ENCODE assay signal across 25 mouse cellular contexts in genomic region chr2:108854399-108854798, GRCm38 (mm10).
DNase-seq lines count a peak whose midpoint lies in the region; ATAC-seq and TF ChIP-seq lines count a peak whose summit lies in the region.
"Had no signal": no experiment of that assay in that cellular context is flagged by ENCODE, and none has a peak within 500 bp of the region (broad histone marks: within the 10 kb centered on the region; RNA-seq: fewer than 3 reads in every experiment).

No protein-coding gene starts in this region.

- no peaks in the 10 kb centered on the region for H3K27me3 ChIP-seq in neural tube, embryonic 12.5 days (replicated peaks)
- no peaks in the 10 kb centered on the region for H3K27me3 ChIP-seq in neural tube, embryonic 15.5 days (replicated peaks)
- no peaks in the 10 kb centered on the region for H3K27me3 ChIP-seq in forebrain, postnatal 0 days (ENCODE audit: insufficient read depth, low read length)
- H3K27me3 ChIP-seq: embryonic facial prominence, embryonic 12.5 days; heart, embryonic 15.5 days; intestine, embryonic 15.5 days; midbrain, embryonic 12.5 days had no signal

- no peak overlapping the region for H3K9ac ChIP-seq in neural tube, embryonic 12.5 days
- H3K9ac ChIP-seq in neural tube, embryonic 15.5 days (replicated peaks) = no peak overlapping the region
- H3K9ac ChIP-seq in forebrain, postnatal 0 days = no peak overlapping the region
- H3K9ac ChIP-seq: embryonic facial prominence, embryonic 12.5 days; heart, embryonic 15.5 days; intestine, embryonic 15.5 days; midbrain, embryonic 12.5 days had no signal

- intact Hi-C loops in gastrocnemius, postnatal 14 days (cut with DNase I; ENCODE audit: low total_unique reads) = no loop called here

- 6% methylated on average over 2 of the region's 2 CpGs for WGBS in neural tube, embryonic 12.5 days
- WGBS in neural tube, embryonic 15.5 days = 9% methylated on average over 2 of the region's 2 CpGs
- 16% methylated on average over 2 of the region's 2 CpGs for WGBS in forebrain, postnatal 0 days

- ATAC-seq in neural tube, embryonic 12.5 days (ENCODE audit: low FRiP score, low read depth) = peak; percentile 60; the same call in 1 of the 2 replicates
- ATAC-seq in neural tube, embryonic 15.5 days (ENCODE audit: low FRiP score) = no peak
- peak; percentile 55; the same call in 1 of the 2 replicates for ATAC-seq in forebrain, postnatal 0 days
- ATAC-seq: intestine, embryonic 15.5 days had no signal

- peak overlapping the region; percentile 65 for H3K27ac ChIP-seq in layer of hippocampus, adult 2 months
- H3K27ac ChIP-seq in neural tube, embryonic 12.5 days = no peak overlapping the region
- no peak overlapping the region for H3K27ac ChIP-seq in neural tube, embryonic 15.5 days (replicated peaks)
- no peak overlapping the region for H3K27ac ChIP-seq in forebrain, postnatal 0 days (ENCODE audit: low read depth, low read length)
- H3K27ac ChIP-seq: embryonic facial prominence, embryonic 12.5 days; heart, embryonic 15.5 days; intestine, embryonic 15.5 days; limb, embryonic 10.5 days; macrophage; midbrain, embryonic 12.5 days had no signal

- DNase-seq in layer of hippocampus, adult 2 months (ENCODE audit: low spot score in 2 of 2) = peak; percentile 12 to 18
- DNase-seq in layer of hippocampus, adult 8-10 months (ENCODE audit: low spot score in 2 of 2) = no peak
- peak; percentile 24 for DNase-seq in forebrain, postnatal 0 days
- peak; percentile 4 for DNase-seq in retina, postnatal 1 day
- DNase-seq in gastrocnemius, postnatal 14 days = no peak
- DNase-seq in heart, adult 18-20 months = no peak
- DNase-seq: adrenal gland, postnatal 10 days; B cell, adult 2 months; cerebellum, adult 11 months; gastrocnemius, postnatal 25 days; heart, postnatal 4 days; kidney, adult 9 months; kidney, postnatal 36 days; lung, adult 18-20 months; thymus, postnatal 36 days had no signal

- no peak for TF ChIP-seq CTCF in layer of hippocampus, adult 2 months (conservative IDR thresholded peaks at IDR 0.05)
- no peak for TF ChIP-seq CTCF in forebrain, postnatal 0 days (IDR thresholded peaks at IDR 0.05; ENCODE audit: low read depth)

- no peaks in the 10 kb centered on the region for H3K9me3 ChIP-seq in neural tube, embryonic 12.5 days
- H3K9me3 ChIP-seq in neural tube, embryonic 15.5 days (replicated peaks) = no peaks in the 10 kb centered on the region
- H3K9me3 ChIP-seq in forebrain, postnatal 0 days (ENCODE audit: low read length) = no peaks in the 10 kb centered on the region
- H3K9me3 ChIP-seq: embryonic facial prominence, embryonic 12.5 days; heart, embryonic 15.5 days; intestine, embryonic 15.5 days; limb, embryonic 10.5 days; midbrain, embryonic 12.5 days had no signal

- no peak overlapping the region for H3K4me3 ChIP-seq in layer of hippocampus, adult 2 months
- no peak overlapping the region for H3K4me3 ChIP-seq in neural tube, embryonic 12.5 days
- no peak overlapping the region for H3K4me3 ChIP-seq in neural tube, embryonic 15.5 days (replicated peaks)
- H3K4me3 ChIP-seq in forebrain, postnatal 0 days (ENCODE audit: low read depth, low read length) = no peak overlapping the region
- H3K4me3 ChIP-seq: embryonic facial prominence, embryonic 12.5 days; erythroblast, embryonic 14.5 days; heart, embryonic 15.5 days; intestine, embryonic 15.5 days; limb, embryonic 10.5 days; midbrain, embryonic 12.5 days; myocyte had no signal

- H3K4me2 ChIP-seq in neural tube, embryonic 12.5 days (replicated peaks) = no peak overlapping the region
- H3K4me2 ChIP-seq in neural tube, embryonic 15.5 days = no peak overlapping the region
- no peak overlapping the region for H3K4me2 ChIP-seq in forebrain, postnatal 0 days (ENCODE audit: low read depth)
- H3K4me2 ChIP-seq: embryonic facial prominence, embryonic 12.5 days; heart, embryonic 15.5 days; intestine, embryonic 15.5 days; midbrain, embryonic 12.5 days had no signal

- H3K4me1 ChIP-seq in neural tube, embryonic 12.5 days = peaks cover 5% of the 10 kb centered on the region
- no peaks in the 10 kb centered on the region for H3K4me1 ChIP-seq in neural tube, embryonic 15.5 days
- H3K4me1 ChIP-seq in forebrain, postnatal 0 days (ENCODE audit: insufficient read depth) = no peaks in the 10 kb centered on the region
- H3K4me1 ChIP-seq: embryonic facial prominence, embryonic 12.5 days; heart, embryonic 15.5 days; intestine, embryonic 15.5 days; limb, embryonic 10.5 days; midbrain, embryonic 12.5 days had no signal

- H3K36me3 ChIP-seq in neural tube, embryonic 12.5 days = no peaks in the 10 kb centered on the region
- no peaks in the 10 kb centered on the region for H3K36me3 ChIP-seq in neural tube, embryonic 15.5 days
- no peaks in the 10 kb centered on the region for H3K36me3 ChIP-seq in forebrain, postnatal 0 days (ENCODE audit: insufficient read depth)
- H3K36me3 ChIP-seq: embryonic facial prominence, embryonic 12.5 days; heart, embryonic 15.5 days; intestine, embryonic 15.5 days; limb, embryonic 10.5 days; midbrain, embryonic 12.5 days had no signal

Comparison
In these comparisons a context has a peak if more than half of its experiments do, and no peak if none do; other contexts are left out.
1. DNase-seq: peak in layer of hippocampus, adult 2 months (2 of 2), forebrain, postnatal 0 days (single experiment) and retina, postnatal 1 day (single experiment); none in layer of hippocampus, adult 8-10 months (0 of 2), gastrocnemius, postnatal 14 days (single experiment) and heart, adult 18-20 months (0 of 2).